Mouse (Mus musculus): ENCODE data around the gene Naa20. TPM values are rescaled to one million over a fixed set of nuclear protein-coding genes. Genes with fewer than 3 reads are reported as not detected.

Naa20 gene
- polyA plus RNA-seq, 1 experiment from 2014 or later: 120 TPM

DNA sequence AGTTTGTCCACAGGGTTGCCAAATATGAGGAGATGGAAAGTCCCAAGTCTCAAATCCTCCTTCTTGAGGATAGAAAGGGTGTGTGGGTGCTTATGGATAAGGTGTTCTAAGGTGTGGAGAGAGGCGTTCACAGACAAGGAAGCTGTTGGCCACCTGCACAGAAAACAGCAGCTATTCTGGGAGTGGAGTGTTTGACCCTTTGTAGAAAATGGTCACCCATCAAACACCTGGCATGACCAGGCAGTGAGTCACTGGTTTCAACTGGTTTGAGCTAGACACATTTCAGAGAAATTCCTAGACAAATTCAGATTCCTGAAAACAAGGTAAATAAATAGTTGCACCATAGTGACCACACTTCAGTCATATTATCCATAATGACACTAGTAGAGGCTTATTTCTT is 29.8 kb upstream of the Naa20 start:
- ATAC-seq (replicated peaks): no peak
- no peak overlapping the region for H3K9ac ChIP-seq
- H3K9me3 ChIP-seq: no peaks in the 10 kb centered on the region
- H3K4me2 ChIP-seq: no peak overlapping the region
- H3K27ac ChIP-seq: no peak overlapping the region
- H3K27me3 ChIP-seq (replicated peaks): no peaks in the 10 kb centered on the region
- no peak overlapping the region for H3K4me3 ChIP-seq
- no peaks in the 10 kb centered on the region for H3K36me3 ChIP-seq (replicated peaks)
- 87% methylated on average over 1 of the region's 1 CpGs for WGBS
- no peaks in the 10 kb centered on the region for H3K4me1 ChIP-seq

DNA sequence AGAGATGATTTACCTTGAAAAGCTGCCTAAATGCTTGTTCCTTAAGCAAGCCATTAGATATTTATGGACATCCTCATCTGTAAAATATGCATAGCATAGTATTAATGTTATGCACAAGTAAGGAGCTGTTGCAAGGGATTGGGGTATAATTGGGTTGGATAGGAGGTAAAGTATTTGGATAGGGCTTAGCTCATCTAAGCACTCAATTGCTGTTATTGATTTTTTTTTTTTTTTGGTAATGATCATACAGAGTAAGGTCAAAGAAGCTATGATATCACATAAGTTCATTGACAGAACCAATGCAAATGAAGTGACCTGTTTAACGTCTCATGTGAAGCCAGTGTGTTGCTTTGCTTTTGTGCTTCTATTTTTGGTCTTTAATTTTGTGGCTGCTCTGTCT is 27.9 kb upstream of the Naa20 start:
- ATAC-seq (replicated peaks): no peak
- Histone ChIP-seq H3K4me3 (no peak overlapping the region), H3K27ac (no peak overlapping the region), H3K36me3 (replicated peaks) (no peaks in the 10 kb centered on the region; the same call in 1 of the 2 replicates), H3K27me3 (replicated peaks) (no peaks in the 10 kb centered on the region), H3K9me3 (no peaks in the 10 kb centered on the region), H3K9ac (no peak overlapping the region), H3K4me1 (no peaks in the 10 kb centered on the region), H3K4me2 (no peak overlapping the region)
- 75% methylated on average over 1 of the region's 1 CpGs for WGBS

DNA sequence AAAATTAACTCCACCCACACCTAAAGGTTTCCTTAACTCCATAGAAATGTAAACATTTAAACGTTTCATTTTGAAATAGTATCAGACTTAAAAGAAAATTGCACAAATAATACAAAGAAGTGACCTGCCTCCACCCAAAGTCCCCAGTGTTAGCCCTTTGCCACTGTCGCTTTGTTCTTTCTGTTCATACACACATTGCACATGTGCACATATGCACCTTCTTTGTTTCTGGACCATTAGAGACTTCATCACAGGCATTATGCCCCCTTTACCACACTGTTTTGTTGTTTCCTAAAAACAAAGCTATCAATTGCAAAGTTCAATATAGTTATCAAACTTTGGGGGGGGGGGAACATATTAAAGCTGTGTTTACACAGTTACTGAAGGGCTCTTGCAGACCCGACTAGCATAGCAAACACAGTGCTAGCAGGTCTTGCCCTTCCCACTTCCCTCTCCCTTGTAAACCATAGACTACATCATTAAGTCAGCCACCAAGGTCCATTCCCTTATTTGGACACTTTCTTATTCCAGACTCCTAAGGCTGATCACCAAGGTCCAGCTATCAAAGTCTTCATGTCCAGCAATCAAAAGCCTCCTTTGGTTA is 26.9 kb upstream of the Naa20 start:
- no peak for ATAC-seq (replicated peaks)
- H3K27me3 ChIP-seq (replicated peaks): no peaks in the 10 kb centered on the region
- H3K9ac ChIP-seq: no peak overlapping the region
- peaks cover 2% of the 10 kb centered on the region; the same call in 1 of the 2 replicates for H3K36me3 ChIP-seq (replicated peaks)
- 75% methylated on average over 3 of the region's 3 CpGs for WGBS
- H3K27ac ChIP-seq: no peak overlapping the region
- H3K9me3 ChIP-seq: no peaks in the 10 kb centered on the region
- H3K4me3 ChIP-seq: no peak overlapping the region
- H3K4me2 ChIP-seq: no peak overlapping the region
- H3K4me1 ChIP-seq: no peaks in the 10 kb centered on the region

DNA sequence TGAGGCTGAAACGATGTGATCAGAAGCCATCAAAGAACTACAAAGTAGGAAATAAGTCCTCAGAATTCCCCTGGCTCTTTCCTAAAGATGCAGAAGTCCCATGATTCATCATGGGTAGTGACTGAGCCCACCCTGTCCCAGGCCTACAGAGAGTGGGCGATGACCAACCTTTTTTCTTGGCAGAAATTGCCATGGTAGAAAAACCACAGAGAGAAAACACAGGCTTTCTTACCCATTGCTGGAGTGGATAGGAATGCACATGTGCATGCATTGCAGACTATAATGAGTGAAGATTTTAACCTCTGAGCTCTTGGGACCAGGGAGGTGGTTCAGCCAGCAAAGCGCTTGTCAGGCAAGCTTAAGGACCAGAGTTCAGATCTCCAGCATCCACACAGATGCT is 24.7 kb upstream of the Naa20 start:
- no peaks in the 10 kb centered on the region for H3K9me3 ChIP-seq
- H3K27ac ChIP-seq: no peak overlapping the region
- no peak overlapping the region for H3K4me3 ChIP-seq
- no peak for ATAC-seq (replicated peaks)
- WGBS: 92% methylated on average over 3 of the region's 3 CpGs
- H3K9ac ChIP-seq: no peak overlapping the region
- no peak overlapping the region for H3K4me2 ChIP-seq
- H3K36me3 ChIP-seq (replicated peaks): peaks cover 2% of the 10 kb centered on the region; the same call in 1 of the 2 replicates
- no peaks in the 10 kb centered on the region for H3K27me3 ChIP-seq (replicated peaks)
- H3K4me1 ChIP-seq: no peaks in the 10 kb centered on the region

DNA sequence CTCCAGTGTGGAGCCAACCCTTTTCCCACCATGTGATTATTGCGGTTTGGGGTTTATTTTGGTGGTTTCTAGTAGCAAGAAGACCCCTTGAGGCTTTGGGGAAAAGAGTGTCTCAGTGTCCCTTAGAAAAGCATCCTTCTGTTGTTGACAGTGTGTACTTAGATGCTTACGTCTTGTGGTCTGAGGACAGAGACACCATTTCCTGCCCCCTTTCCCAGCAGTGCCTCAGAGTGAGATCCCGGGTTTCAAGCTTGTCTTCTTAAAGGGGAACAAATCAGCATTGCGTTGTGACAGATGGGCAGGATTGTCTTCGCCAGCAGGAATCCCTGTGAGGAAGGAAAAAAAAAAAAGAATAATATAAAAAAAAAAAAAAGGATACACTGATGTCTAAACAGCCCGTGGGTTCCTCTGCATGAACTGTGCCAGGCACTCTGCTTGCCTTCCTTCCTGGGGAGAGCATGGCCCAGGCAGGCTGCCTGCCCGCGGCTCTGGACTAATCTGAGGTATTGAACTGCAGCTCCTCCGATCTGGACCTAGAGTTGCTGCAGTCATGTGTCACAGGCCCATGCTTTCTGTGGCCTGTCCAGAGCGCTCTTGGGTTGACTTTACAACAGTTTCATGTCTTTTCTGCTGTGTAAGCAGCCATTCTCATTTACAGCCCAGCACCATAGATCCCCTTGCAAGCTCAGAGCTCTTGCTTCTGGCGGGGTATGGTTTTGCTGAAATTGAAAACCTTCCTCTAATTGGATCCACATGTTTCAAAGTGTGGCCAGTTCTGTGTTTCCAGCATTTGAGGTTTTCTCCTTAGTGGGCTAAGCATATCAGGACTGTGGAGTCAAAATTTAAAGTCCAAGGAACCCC is 20.8 kb upstream of the Naa20 start:
- no peak for ATAC-seq (replicated peaks)
- no peaks in the 10 kb centered on the region for H3K9me3 ChIP-seq
- H3K4me2 ChIP-seq: no peak overlapping the region
- no peak overlapping the region for H3K9ac ChIP-seq
- 0 out of 2 replicates have a peak, but pooled peaks cover 2% of the 10 kb centered on the region for H3K4me1 ChIP-seq
- H3K36me3 ChIP-seq (replicated peaks): peaks cover 2% of the 10 kb centered on the region; the same call in 1 of the 2 replicates
- H3K27me3 ChIP-seq (replicated peaks): no peaks in the 10 kb centered on the region
- no peak overlapping the region for H3K27ac ChIP-seq
- no peak overlapping the region for H3K4me3 ChIP-seq
- 69% methylated on average over 11 of the region's 11 CpGs for WGBS

DNA sequence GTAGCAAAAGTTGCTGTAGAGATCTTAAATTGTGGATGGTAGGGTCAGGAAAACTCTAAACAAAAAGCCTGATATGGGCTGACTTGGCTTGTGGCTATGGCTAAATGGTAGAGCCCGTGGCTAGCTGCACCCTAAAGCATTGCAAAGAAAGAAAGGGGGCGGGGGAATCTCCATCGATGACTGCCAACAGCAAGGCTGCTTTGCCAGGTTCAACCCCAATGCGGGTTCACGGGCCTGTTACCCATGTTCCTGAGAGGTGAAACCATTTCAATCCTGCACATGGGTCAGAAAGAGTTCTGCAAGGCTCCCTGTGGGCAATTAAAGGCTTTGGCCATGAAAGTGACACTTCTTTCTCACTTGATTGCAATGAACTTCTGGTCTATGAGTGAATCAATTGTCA is 20.0 kb upstream of the Naa20 start:
- no peak for ATAC-seq (replicated peaks)
- Histone ChIP-seq H3K4me2 (no peak overlapping the region), H3K4me3 (no peak overlapping the region), H3K9ac (no peak overlapping the region), H3K36me3 (replicated peaks) (peaks cover 3% of the 10 kb centered on the region; the same call in 1 of the 2 replicates), H3K4me1 (0 out of 2 replicates have a peak, but pooled peaks cover 2% of the 10 kb centered on the region), H3K27me3 (replicated peaks) (no peaks in the 10 kb centered on the region), H3K27ac (no peak overlapping the region), H3K9me3 (no peaks in the 10 kb centered on the region)
- 88% methylated on average over 5 of the region's 5 CpGs for WGBS

DNA sequence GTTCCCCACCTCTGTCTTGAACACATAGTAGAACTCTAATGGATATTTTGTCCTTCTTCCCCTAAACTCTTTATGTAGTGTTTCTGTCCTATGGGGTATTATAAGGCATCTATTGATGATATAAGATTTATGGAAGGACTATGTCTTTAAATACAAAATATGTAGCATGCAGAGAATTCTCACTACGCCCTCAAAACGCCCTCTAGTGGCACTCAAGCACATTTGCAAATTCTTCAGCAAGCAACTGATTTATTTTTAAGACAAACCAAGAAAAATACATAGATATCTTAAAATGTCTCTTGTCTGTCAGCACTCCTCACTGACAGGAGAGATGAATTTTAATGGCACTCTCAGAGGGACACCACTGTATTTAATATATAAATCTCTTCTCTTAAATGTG is 19.5 kb upstream of the Naa20 start:
- Histone ChIP-seq H3K4me1 (0 out of 2 replicates have a peak, but pooled peaks cover 2% of the 10 kb centered on the region), H3K4me2 (no peak overlapping the region), H3K9ac (no peak overlapping the region), H3K27me3 (replicated peaks) (no peaks in the 10 kb centered on the region), H3K4me3 (no peak overlapping the region), H3K36me3 (replicated peaks) (peaks cover 7% of the 10 kb centered on the region; the same call in 1 of the 2 replicates), H3K27ac (no peak overlapping the region), H3K9me3 (no peaks in the 10 kb centered on the region)
- ATAC-seq (replicated peaks): no peak
- WGBS: 20% methylated on average over 2 of the region's 2 CpGs

DNA sequence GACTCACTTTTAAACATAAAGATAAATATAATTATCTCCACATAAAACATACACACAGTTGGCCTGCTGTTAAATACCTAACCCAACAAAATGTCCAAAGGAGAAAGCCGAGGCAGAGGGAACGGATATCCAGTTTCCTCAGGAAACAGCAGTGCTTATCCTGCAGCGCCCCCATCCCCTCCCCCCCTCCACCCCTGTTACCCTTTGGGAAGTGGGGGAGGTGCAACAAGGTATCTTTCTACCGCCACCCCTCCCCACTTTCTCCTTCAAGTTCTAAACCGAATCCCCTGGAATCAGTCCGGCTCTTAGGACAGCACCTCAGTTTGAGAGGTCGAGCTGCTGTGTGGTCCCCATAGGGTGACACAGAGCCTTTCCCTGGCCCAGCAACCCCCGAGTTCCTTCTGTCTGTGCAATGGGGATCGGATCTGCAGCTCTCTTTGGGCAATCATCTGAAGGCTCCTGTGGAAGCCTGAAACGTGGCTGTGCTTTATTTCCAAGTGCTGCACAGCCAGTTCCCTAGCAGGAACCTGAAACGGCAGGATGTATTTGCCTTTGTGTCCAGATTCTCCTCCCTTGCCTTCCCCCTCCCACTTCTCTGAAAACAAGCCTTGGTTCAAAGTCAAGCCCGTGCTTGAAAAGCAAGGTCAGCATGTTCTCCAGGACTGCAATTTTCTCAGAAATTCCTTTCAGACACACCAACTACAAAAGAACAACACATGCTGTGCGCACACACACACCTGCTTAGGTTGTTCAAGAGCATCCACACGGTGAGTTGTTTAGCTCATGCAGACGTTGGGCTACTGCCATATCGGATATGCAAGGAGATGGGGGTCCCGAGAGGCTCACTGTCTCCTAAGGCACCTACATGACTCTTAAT is 17.6 kb upstream of the Naa20 start:
- no peak overlapping the region for H3K4me2 ChIP-seq
- peak overlapping the region; percentile 36; the same call in 1 of the 2 replicates for H3K27ac ChIP-seq
- 41% methylated on average over 17 of the region's 17 CpGs for WGBS
- H3K27me3 ChIP-seq (replicated peaks): no peaks in the 10 kb centered on the region
- no peak overlapping the region for H3K9ac ChIP-seq
- no peaks in the 10 kb centered on the region for H3K9me3 ChIP-seq
- H3K36me3 ChIP-seq (replicated peaks): 0 out of 2 replicates have a peak, but pooled peaks cover 5% of the 10 kb centered on the region
- 0 out of 2 replicates have a peak, but pooled peaks cover 2% of the 10 kb centered on the region for H3K4me1 ChIP-seq
- peak; percentile 58; the same call in 1 of the 2 replicates for ATAC-seq (replicated peaks)
- no peak overlapping the region for H3K4me3 ChIP-seq

DNA sequence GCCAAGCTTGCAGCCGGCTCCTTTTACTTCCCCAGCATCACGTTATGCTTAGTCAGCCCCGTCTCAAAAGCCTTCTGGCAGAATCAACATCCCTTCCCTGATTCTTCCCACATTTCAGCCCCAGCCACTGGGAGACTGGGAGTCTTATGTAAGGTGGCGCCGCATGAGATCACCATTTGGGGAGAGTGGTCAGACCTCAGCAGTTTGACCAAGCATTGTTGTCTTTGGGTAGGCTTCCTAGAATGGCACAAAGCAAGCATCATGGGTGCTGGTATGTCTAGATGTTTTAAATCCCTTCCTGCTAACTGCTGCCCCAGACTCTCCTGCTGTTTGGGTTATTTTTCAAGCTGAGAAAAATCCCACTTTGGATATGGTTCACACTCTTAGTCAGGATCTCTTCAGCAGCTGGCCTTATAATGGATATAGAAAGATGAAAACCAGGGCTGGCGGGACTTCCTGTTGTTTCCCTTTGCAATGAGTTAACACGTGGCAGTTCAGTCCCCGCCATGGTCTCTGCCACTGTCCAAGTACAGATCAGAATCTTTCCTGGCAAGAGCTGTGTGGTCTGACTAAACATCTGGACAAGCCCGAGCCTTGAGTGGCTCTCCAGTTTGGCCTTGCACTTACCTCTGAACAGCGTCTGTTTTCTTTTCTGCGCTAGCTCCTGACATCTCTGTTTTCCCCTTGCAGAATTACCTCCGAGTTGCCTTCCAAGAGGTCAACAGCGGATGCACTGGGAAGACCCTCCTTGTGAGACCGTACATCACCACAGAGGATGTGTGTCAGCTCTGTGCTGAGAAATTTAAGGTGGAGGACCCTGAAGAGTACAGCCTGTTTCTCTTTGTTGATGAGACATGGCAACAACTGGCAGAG is 16.8 kb upstream of the Naa20 start:
- ATAC-seq (replicated peaks): no peak

DNA sequence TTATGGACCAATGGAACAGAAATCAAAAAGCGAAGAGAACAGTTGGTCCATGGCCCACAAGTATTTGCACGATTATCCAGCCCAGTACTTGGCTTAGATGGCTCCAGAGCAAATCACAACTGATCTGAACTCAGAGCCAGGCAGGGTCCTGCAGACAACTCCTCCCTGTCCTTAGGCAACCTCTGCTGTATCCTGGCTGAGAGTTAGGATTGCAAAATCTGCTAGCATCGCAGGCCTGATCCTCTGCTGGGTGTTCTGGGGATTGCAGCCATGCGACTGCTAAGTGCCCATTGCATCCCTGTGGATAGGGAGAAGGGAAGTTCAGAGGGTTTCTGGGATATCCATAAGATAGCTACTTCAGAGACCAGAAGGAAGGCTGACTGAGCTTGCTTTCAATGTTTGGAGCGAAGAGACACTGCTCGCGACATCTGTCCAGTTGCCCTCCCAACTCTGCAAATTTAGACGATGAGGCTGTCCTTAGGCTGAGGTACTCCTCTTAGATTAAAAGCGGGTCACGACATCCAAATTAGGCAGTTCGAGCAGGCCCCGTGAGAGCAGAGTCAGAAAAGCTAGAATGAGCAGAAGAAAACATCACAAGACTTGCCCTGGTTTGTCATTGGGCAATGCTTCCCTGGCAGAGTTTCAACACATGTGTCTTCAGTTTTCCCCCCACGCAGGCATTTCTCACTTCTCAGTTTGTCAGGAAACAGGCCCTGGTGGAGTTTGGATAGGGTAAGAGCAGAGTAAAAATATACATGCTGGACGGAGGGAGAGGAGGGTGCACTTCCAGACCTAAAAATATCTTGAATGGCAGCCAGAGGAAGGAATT is 13.7 kb upstream of the Naa20 start:
- Histone ChIP-seq H3K9ac (no peak overlapping the region), H3K9me3 (no peaks in the 10 kb centered on the region), H3K27me3 (replicated peaks) (no peaks in the 10 kb centered on the region), H3K4me3 (no peak overlapping the region), H3K4me2 (no peak overlapping the region), H3K36me3 (replicated peaks) (0 out of 2 replicates have a peak, but pooled peaks cover 5% of the 10 kb centered on the region), H3K27ac (no peak overlapping the region), H3K4me1 (0 out of 2 replicates have a peak, but pooled peaks cover 2% of the 10 kb centered on the region)
- no peak for ATAC-seq (replicated peaks)
- WGBS: 74% methylated on average over 14 of the region's 14 CpGs

More for the DNA sequence above, 16.8 kb upstream of the Naa20 start:
- no peak overlapping the region for H3K4me3 ChIP-seq
- H3K36me3 ChIP-seq (replicated peaks): 0 out of 2 replicates have a peak, but pooled peaks cover 5% of the 10 kb centered on the region
- H3K9me3 ChIP-seq: no peaks in the 10 kb centered on the region
- H3K9ac ChIP-seq: no peak overlapping the region
- peak overlapping the region; percentile 36; the same call in 1 of the 2 replicates for H3K27ac ChIP-seq
- 76% methylated on average over 14 of the region's 14 CpGs for WGBS
- no peaks in the 10 kb centered on the region for H3K27me3 ChIP-seq (replicated peaks)
- 0 out of 2 replicates have a peak, but pooled peaks cover 2% of the 10 kb centered on the region for H3K4me1 ChIP-seq
- no peak overlapping the region for H3K4me2 ChIP-seq

Measured in midbrain, embryonic 15.5 days (tissue).